Mouse (Mus musculus) natural killer cell, adult 2 months (primary cell): Measurements from ENCODE around the gene Zfp618.

Source experiments
- DNase-seq, 2 experiments: peaks; one replicate each; pipeline ENCODE4 v3.0.0; 2022; ENCODE audit warnings: low spot score in 2 of 2

Zfp618 gene

GRCm38 (mm10) chr4:62999321-62999720 lies 33.9 kb downstream of the Zfp618 start:
- DNase-seq = no peak

GRCm38 (mm10) chr4:62999916-63000315 lies 34.5 kb downstream of the Zfp618 start:
- no peak for DNase-seq

GRCm38 (mm10) chr4:63000316-63001055 lies 35.1 kb downstream of the Zfp618 start:
- no peak for DNase-seq

- no peak for DNase-seq
Measured at GRCm38 (mm10) chr4:63002386-63002785, 37.0 kb downstream of the Zfp618 start.

GRCm38 (mm10) chr4:63004519-63004918 lies 39.1 kb downstream of the Zfp618 start:
- DNase-seq = no peak

- no peak for DNase-seq
Measured at GRCm38 (mm10) chr4:63005446-63006185, 40.2 kb downstream of the Zfp618 start.

GRCm38 (mm10) chr4:63006198-63007155 lies 41.1 kb downstream of the Zfp618 start:
- DNase-seq = no peak

GRCm38 (mm10) chr4:63008206-63008605 lies 42.8 kb downstream of the Zfp618 start:
- DNase-seq = no peak

- DNase-seq = no peak
Measured at GRCm38 (mm10) chr4:63008822-63009221, 43.4 kb downstream of the Zfp618 start.

GRCm38 (mm10) chr4:63009821-63010220 lies 44.4 kb downstream of the Zfp618 start:
- no peak for DNase-seq

- DNase-seq = no peak
Measured at GRCm38 (mm10) chr4:63010226-63010625, 44.9 kb downstream of the Zfp618 start.

- DNase-seq = no peak
Measured at GRCm38 (mm10) chr4:63018616-63019015, 53.2 kb downstream of the Zfp618 start.

- no peak for DNase-seq
Measured at GRCm38 (mm10) chr4:63019428-63019858, 54.1 kb downstream of the Zfp618 start.

GRCm38 (mm10) chr4:63021034-63021700 lies 55.8 kb downstream of the Zfp618 start:
- no peak for DNase-seq

- DNase-seq = no peak
Measured at GRCm38 (mm10) chr4:63023465-63023864, 58.1 kb downstream of the Zfp618 start.

- no peak for DNase-seq
Measured at GRCm38 (mm10) chr4:63024098-63024497, 58.7 kb downstream of the Zfp618 start.

- DNase-seq = no peak
Measured at GRCm38 (mm10) chr4:63024734-63025256, 59.4 kb downstream of the Zfp618 start.

- DNase-seq = no peak
Measured at GRCm38 (mm10) chr4:63025306-63025705, 59.9 kb downstream of the Zfp618 start.

- no peak for DNase-seq
Measured at GRCm38 (mm10) chr4:63026286-63026685, 60.9 kb downstream of the Zfp618 start.

- no peak for DNase-seq
Measured at GRCm38 (mm10) chr4:63027451-63027850, 62.1 kb downstream of the Zfp618 start.

- DNase-seq = no peak
Measured at GRCm38 (mm10) chr4:63030157-63030556, 64.8 kb downstream of the Zfp618 start.
